Mouse (Mus musculus): ENCODE measurements around the gene Selenof.

The Selenof gene

GRCm38 (mm10) chr3:144602819-144603218, 32.7 kb downstream of the Selenof start:
- no peak for DNase-seq (ENCODE audit: low spot score)

- no peak for DNase-seq (ENCODE audit: low spot score)
These were observed 33.5 kb downstream of the Selenof start for GRCm38 (mm10) chr3:144603558-144603957.

GRCm38 (mm10) chr3:144604205-144604604, 34.1 kb downstream of the Selenof start:
- no peak for DNase-seq (ENCODE audit: low spot score)

- DNase-seq (ENCODE audit: low spot score), result peak; percentile 7
These were observed 35.7 kb downstream of the Selenof start for GRCm38 (mm10) chr3:144605811-144606210.

- DNase-seq (ENCODE audit: low spot score), result no peak
These were observed 36.3 kb downstream of the Selenof start for GRCm38 (mm10) chr3:144606449-144606848.

- no peak for DNase-seq (ENCODE audit: low spot score)
These were observed 38.0 kb downstream of the Selenof start for GRCm38 (mm10) chr3:144608090-144608489.

- no peak for DNase-seq (ENCODE audit: low spot score)
These were observed 40.7 kb downstream of the Selenof start for GRCm38 (mm10) chr3:144610759-144611158.

GRCm38 (mm10) chr3:144611626-144612271, 41.6 kb downstream of the Selenof start:
- no peak for DNase-seq (ENCODE audit: low spot score)

GRCm38 (mm10) chr3:144612382-144612781, 42.3 kb downstream of the Selenof start:
- DNase-seq (ENCODE audit: low spot score), result no peak

- no peak for DNase-seq (ENCODE audit: low spot score)
These were observed 44.2 kb downstream of the Selenof start for GRCm38 (mm10) chr3:144614277-144614676.

GRCm38 (mm10) chr3:144614698-144615097, 44.6 kb downstream of the Selenof start:
- no peak for DNase-seq (ENCODE audit: low spot score)

GRCm38 (mm10) chr3:144615459-144615858, 45.4 kb downstream of the Selenof start:
- no peak for DNase-seq (ENCODE audit: low spot score)

GRCm38 (mm10) chr3:144616654-144617425, 46.7 kb downstream of the Selenof start:
- peak; percentile 62 for DNase-seq (ENCODE audit: low spot score)

GRCm38 (mm10) chr3:144617633-144618180, 47.6 kb downstream of the Selenof start:
- DNase-seq (ENCODE audit: low spot score), result peak; percentile 6

- no peak for DNase-seq (ENCODE audit: low spot score)
These were observed 53.0 kb downstream of the Selenof start for GRCm38 (mm10) chr3:144622930-144623612.

- no peak for DNase-seq (ENCODE audit: low spot score)
These were observed 55.6 kb downstream of the Selenof start for GRCm38 (mm10) chr3:144625691-144626090.

GRCm38 (mm10) chr3:144628005-144628914, 58.2 kb downstream of the Selenof start:
- peak; percentile 25 for DNase-seq (ENCODE audit: low spot score)

- DNase-seq (ENCODE audit: low spot score), result no peak
These were observed 58.8 kb downstream of the Selenof start for GRCm38 (mm10) chr3:144628915-144629230.

GRCm38 (mm10) chr3:144635236-144635635, 65.1 kb downstream of the Selenof start:
- no peak for DNase-seq (ENCODE audit: low spot score)

- no peak for DNase-seq (ENCODE audit: low spot score)
These were observed 68.0 kb downstream of the Selenof start for GRCm38 (mm10) chr3:144638110-144638509.

- no peak for DNase-seq (ENCODE audit: low spot score)
These were observed 69.3 kb downstream of the Selenof start for GRCm38 (mm10) chr3:144639387-144639786.

- no peak for DNase-seq (ENCODE audit: low spot score)
These were observed 69.9 kb downstream of the Selenof start for GRCm38 (mm10) chr3:144640033-144640432.

All from T-cell, adult 2 months (primary cell).